Mouse (Mus musculus): ENCODE measurements at regions not wholly inside any gene's neighbourhood (a gene's known extent, or its start where the extent isn't known, plus 50 kb on each side); places are given as distances from the start of the nearest gene placed in this dataset.

DNA sequence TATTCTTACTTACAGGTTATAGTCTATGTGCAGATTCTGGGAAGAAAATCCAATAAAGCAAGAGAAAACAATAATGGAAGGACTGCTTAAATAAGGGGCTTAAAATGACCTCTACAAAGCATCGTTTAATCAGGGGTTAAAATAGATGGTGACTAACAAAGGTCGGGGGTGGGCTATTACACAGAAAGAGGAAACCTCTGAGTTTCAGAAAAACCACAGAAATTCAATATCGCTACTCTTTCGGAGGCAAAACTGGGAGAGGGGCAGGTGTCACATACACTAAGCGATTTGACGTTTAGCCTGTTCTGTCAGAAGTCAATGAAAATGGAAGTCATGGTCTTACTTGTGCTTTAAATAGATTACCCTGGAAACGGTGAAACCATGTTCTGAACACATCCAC is 391.0 kb upstream of the Pkdcc start (continued):
- no peak for TF ChIP-seq NRF1 (IDR thresholded peaks at IDR 0.05; ENCODE audit: low read depth, low read length)
- no peak for TF ChIP-seq CHD1 (IDR thresholded peaks at IDR 0.05; ENCODE audit: low read depth, low read length)
- TF ChIP-seq E2F4 (IDR thresholded peaks at IDR 0.05; ENCODE audit: insufficient replicate concordance, low read depth, low read length): no peak
- peak; percentile 43; the same call in 1 of the 2 replicates for TF ChIP-seq ETS1 (conservative IDR thresholded peaks at IDR 0.05; ENCODE audit: low read depth, low read length)
- TF ChIP-seq CTCF (conservative IDR thresholded peaks at IDR 0.05 in 1 of 2, IDR thresholded peaks at IDR 0.05 in 1 of 2; ENCODE audit: low read depth in 2 of 2, low read length in 2 of 2): no peak
- TF ChIP-seq KAT2A (IDR thresholded peaks at IDR 0.05; ENCODE audit: insufficient replicate concordance, low read length): no peak

DNA sequence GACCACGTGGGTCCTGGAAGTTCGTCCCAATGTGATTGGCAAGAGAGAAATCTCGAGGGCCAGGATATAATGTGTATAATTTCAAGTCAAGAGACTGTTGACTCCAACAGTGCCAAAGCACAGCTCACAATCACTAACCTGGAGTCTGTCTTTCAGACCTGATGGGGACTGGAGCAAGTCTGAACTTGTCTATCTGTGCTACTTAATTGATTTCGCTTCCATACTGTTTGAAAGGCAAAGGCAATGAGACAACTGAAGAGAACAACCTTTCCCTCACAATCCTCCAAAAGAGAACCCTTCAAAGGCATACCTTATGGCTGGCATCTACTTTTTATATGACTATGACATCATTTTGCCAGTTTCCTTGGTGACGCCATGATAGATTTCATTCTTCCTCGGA is 390.5 kb upstream of the Pkdcc start:
- Histone ChIP-seq H3K4me2 (ENCODE audit: insufficient read depth, low read depth, poor library complexity, severe bottlenecking) (peak overlapping the region; percentile 26; the same call in 1 of the 2 replicates), H3K4me1 (ENCODE audit: control insufficient read depth in 1 of 2, insufficient read depth in 2 of 2) (peaks cover 6 to 35% of the 10 kb centered on the region in 2 experiments), H3K79me2 (replicated peaks; ENCODE audit: control insufficient read depth, extremely low read depth, insufficient read depth, poor library complexity, severe bottlenecking) (no peaks in the 10 kb centered on the region), H3K27ac (ENCODE audit: insufficient read depth, low read depth) (no peak overlapping the region), H3K4me3 (replicated peaks in 1 of 3; ENCODE audit: low read depth in 2 of 3, low read length in 2 of 3, poor library complexity in 1 of 3) (no peak overlapping the region), H3K9me3 (replicated peaks; ENCODE audit: low read length) (peaks cover 7% of the 10 kb centered on the region), H3K36me3 (replicated peaks in 1 of 2; ENCODE audit: control insufficient read depth in 1 of 2, insufficient read depth in 1 of 2, low read length in 1 of 2) (no peaks in the 10 kb centered on the region), H3K9ac (ENCODE audit: insufficient read depth, low read depth) (no peak overlapping the region), H3K27me3 (replicated peaks) (no peaks in the 10 kb centered on the region)
- in situ Hi-C loops (cut with MboI; ENCODE audit: low pct_ligation_motif_present, low pct_unique_long_range_greater_than_20kb, low sequenced_read_pairs): no loop called here
- dilution Hi-C loops (cut with MboI; ENCODE audit: extremely low pct_ligation_motif_present, extremely low pct_unique_long_range_greater_than_20kb, low sequenced_read_pairs): no loop called here
- TF ChIP-seq USF1 (IDR thresholded peaks at IDR 0.05; ENCODE audit: low read depth, low read length) (no peak), ZKSCAN1 (IDR thresholded peaks at IDR 0.05; ENCODE audit: borderline replicate concordance, low read depth, low read length) (no peak), RAD21 (IDR thresholded peaks at IDR 0.05; ENCODE audit: low read depth, low read length) (no peak), MAZ (IDR thresholded peaks at IDR 0.05; ENCODE audit: low read depth, low read length) (no peak), ZC3H11A (IDR thresholded peaks at IDR 0.05; ENCODE audit: low read depth, low read length) (no peak), BHLHE40 (IDR thresholded peaks at IDR 0.05; ENCODE audit: low read depth, low read length) (no peak), JUN (IDR thresholded peaks at IDR 0.05; ENCODE audit: insufficient read depth, low read depth, low read length) (no peak), JUND (conservative IDR thresholded peaks at IDR 0.05; ENCODE audit: low read depth, low read length) (no peak), USF2 (conservative IDR thresholded peaks at IDR 0.05; ENCODE audit: low read depth, low read length) (no peak), MYC (IDR thresholded peaks at IDR 0.05; ENCODE audit: low read depth, low read length) (no peak), TCF12 (IDR thresholded peaks at IDR 0.05; ENCODE audit: low read depth, low read length) (no peak), HCFC1 (IDR thresholded peaks at IDR 0.05; ENCODE audit: low read depth, low read length) (no peak), CHD1 (IDR thresholded peaks at IDR 0.05; ENCODE audit: low read depth, low read length) (0 out of 2 replicates have a peak, but pooled peaks have one; percentile 72), IRF4 (IDR thresholded peaks at IDR 0.05; ENCODE audit: low read depth, low read length) (no peak), KAT2A (IDR thresholded peaks at IDR 0.05; ENCODE audit: insufficient replicate concordance, low read length) (no peak), SIN3A (IDR thresholded peaks at IDR 0.05; ENCODE audit: low read length) (0 out of 2 replicates have a peak, but pooled peaks have one; percentile 5)
- DNase-seq (ENCODE audit: extremely low read depth): no peak

All from CH12.LX (cell line).